Mouse (Mus musculus): ENCODE data around the gene Grik5. TPM values are rescaled to one million over a fixed set of nuclear protein-coding genes. Genes with fewer than 3 reads are reported as not detected.
"Not testable (repeated sequence)": the region's sequence is repeated elsewhere in the genome, so short reads cannot be mapped to it uniquely, and the experiment has no call there.

The Grik5 gene
- polyA plus RNA-seq, 1 experiment = 211 TPM

GRCm38 (mm10) chr7:25082510-25082909 is 10.4 kb upstream of the Grik5 start:
- DNase-seq (ENCODE audit: extremely low spot score in 1 of 2, low spot score in 1 of 2) = peak in 1 of 2 experiments; percentile 70

DNA sequence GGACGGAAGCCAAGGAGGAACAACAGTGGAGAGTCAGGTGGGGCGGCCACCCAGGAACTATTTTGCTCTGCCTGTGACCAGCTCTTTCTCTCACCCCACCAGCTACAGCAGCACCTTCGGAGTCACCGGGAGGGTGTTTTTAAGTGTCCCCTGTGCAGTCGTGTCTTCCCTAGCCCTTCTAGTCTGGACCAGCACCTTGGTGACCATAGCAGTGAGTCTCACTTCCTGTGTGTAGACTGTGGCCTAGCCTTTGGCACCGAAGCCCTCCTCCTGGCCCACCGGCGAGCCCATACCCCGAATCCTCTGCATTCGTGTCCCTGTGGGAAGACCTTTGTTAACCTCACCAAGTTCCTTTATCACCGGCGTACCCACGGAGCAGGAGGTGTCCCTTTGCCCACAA is 8.3 kb upstream of the Grik5 start:
- no peak for DNase-seq (ENCODE audit: extremely low spot score in 1 of 2, low spot score in 1 of 2)

GRCm38 (mm10) chr7:25079496-25080026 is 7.4 kb upstream of the Grik5 start:
- no peak for DNase-seq (ENCODE audit: extremely low spot score in 1 of 2, low spot score in 1 of 2)

GRCm38 (mm10) chr7:25077414-25077755 is 5.2 kb upstream of the Grik5 start:
- no peak for DNase-seq (ENCODE audit: extremely low spot score in 1 of 2, low spot score in 1 of 2)

- peak; percentile 98 to 99 for DNase-seq (ENCODE audit: extremely low spot score in 1 of 2, low spot score in 1 of 2)
Observed at GRCm38 (mm10) chr7:25076663-25077413, 4.7 kb upstream of the Grik5 start.

GRCm38 (mm10) chr7:25076296-25076662 is 4.1 kb upstream of the Grik5 start:
- DNase-seq (ENCODE audit: extremely low spot score in 1 of 2, low spot score in 1 of 2) = no peak

DNA sequence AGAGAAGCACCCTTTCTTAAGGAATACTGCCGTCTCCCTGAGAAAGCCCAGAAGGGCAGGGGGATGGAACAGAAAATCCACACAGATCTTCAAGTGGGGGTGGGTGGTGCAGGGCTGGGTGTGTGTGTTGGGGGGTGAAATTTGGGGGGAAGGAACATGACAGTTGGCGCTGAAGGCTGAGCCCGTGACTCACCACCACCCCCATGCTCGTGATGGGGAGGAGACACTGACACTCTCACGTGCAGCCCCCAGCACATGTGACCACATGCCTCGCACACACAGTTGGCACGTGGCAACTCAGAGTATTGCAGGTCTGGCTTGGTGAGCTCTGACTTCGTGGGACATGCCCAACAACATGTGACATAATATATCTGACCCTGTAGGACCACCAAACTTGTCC is 1.8 kb upstream of the Grik5 start:
- DNase-seq (ENCODE audit: extremely low spot score in 1 of 2, low spot score in 1 of 2) = peak; percentile 69 to 79

DNA sequence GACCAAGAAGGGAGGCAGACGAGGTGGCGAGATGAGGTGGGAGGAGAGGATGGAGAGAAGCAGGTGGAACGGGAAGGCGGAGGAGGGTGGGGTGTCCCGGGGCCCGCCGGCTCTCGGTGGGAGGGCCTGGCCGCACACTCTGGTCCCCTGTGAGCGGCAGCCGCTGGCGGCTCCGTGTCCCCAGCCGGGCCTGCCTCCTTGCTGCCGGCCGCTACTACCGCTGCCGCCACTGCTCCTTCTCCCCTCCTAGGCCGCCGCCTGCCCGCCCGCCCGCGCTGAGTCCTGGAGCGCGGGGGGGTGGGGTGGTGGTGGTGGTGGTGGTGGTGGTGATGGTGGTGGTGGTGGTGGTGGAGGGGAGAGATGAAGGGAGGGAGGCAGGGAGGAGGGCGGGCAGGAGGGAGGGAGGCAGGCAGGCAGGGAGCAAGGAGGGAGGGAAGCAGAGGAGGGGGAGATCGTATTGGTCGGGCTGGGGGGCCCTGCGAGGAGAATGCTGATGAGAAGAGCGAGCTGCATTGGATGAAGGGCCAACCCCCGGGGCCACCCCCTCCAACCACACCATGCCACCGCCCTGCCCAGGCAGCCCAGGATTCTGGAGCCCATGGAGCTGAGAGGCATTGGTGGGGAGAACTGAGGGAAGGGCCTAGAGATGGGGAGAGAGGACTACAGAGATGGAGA is 707 bp upstream of the Grik5 start:
- DNase-seq (ENCODE audit: extremely low spot score in 1 of 2, low spot score in 1 of 2) = peak in 1 of 2 experiments; percentile 66

- peak; percentile 74 to 84 for DNase-seq (ENCODE audit: extremely low spot score in 1 of 2, low spot score in 1 of 2)
Observed at GRCm38 (mm10) chr7:25068724-25069123, 3.4 kb downstream of the Grik5 start.

DNA sequence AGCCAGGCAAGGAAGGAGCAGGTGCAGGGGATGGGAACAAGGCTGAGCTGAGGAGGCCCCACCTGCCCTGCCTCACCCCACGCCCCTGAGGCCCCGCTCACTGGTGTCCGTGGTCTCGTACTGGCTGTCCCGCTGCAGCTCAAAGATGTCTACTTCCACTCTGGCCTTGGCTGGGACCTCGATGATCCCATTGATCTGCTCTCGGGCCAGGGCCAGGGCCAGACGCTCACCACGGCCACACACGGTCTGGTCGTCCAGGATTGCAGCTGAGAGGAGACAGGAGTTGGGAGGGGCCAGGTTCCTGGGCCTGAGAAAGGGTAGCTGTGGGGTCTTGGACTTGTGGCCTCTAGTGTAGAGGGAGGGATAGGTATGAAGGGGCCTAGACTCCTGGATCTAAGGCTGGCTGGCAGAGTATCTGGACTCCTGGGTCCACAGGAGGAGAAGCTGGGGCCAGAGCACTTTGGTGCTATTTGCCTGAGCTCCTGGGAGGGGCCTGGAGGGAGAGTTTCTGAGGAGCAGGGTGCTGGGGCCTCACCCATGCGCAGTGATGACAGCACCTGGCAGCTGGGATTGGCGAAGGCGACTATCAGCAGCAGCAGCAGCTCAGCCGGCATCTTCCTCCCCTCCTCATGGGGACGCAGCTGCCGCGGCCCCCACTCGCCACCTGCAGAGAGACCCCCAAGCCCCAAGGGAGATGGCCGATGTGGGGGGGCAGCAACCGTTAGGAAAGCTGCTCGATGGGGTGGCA is 4.1 kb downstream of the Grik5 start:
- no peak for DNase-seq (ENCODE audit: extremely low spot score in 1 of 2, low spot score in 1 of 2)

DNA sequence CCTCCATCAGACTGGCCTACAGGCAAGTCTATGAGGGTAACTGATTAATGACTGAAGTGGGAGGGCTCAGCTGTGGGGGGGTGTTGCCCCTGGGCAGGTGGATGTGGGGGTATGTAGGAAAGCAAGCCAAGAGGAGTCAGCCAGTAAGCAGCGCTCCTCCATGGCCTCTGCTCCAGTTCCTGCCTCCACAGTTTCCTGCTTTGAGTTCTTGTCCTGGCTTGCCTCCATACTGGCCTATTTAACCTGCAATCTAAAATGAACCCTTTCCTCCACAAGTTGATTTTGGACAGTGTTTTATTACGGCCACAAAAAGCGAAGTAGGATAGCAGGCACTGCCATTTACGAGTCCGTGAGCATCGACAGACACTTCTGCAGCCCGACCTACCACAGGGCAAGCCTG is 4.8 kb downstream of the Grik5 start:
- DNase-seq (ENCODE audit: extremely low spot score in 1 of 2, low spot score in 1 of 2) = no peak

- peak; percentile 79 to 80 for DNase-seq (ENCODE audit: extremely low spot score in 1 of 2, low spot score in 1 of 2)
Observed at GRCm38 (mm10) chr7:25063900-25064299, 8.2 kb downstream of the Grik5 start.

DNA sequence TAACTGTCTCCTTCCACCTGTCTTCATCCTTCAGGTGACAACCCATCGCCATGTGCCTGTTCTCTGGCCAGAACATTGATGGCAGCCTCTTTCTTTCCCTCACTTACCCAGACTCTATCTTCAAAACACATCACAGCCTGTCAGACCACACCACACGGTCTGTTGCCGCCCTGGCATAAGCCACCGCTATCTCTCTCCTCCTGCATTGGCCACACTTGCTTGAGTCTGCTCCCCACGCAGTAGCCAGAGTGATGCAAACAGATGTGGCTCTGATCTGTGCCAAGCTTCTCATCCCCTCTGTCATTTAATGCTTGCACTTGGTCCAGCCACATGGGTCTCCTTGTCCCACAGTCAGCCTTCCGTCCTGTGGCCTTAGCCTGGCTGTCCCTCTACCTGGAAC is 8.8 kb downstream of the Grik5 start:
- no peak for DNase-seq (ENCODE audit: extremely low spot score in 1 of 2, low spot score in 1 of 2)

GRCm38 (mm10) chr7:25058836-25059235 is 13.3 kb downstream of the Grik5 start:
- DNase-seq (ENCODE audit: extremely low spot score in 1 of 2, low spot score in 1 of 2) = no peak

GRCm38 (mm10) chr7:25058394-25058793 is 13.8 kb downstream of the Grik5 start:
- DNase-seq (ENCODE audit: extremely low spot score in 1 of 2, low spot score in 1 of 2) = no peak

- DNase-seq (ENCODE audit: extremely low spot score in 1 of 2, low spot score in 1 of 2) = no peak
Observed at GRCm38 (mm10) chr7:25057888-25058287, 14.3 kb downstream of the Grik5 start.

- DNase-seq (ENCODE audit: extremely low spot score in 1 of 2, low spot score in 1 of 2) = no peak
Observed at GRCm38 (mm10) chr7:25056951-25057350, 15.2 kb downstream of the Grik5 start.

DNA sequence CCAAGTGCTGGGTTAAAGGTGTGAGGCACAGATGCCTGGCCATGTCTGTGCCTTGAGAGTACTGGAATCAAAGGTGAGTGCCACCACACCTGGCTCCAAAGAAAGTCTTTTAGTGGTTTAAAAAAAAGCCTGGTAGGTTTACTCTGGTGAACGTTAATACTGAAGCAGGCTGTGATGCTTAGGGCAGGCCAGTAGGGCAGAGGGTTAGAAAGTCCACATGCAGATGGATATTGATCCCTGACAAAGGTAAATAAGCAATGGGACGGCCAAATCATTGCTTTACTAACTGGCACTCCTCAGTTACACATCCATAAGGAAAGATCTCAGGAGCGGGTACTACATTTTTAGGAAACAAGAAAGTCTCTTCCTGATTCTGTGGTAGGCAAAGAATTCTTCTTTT is 19.6 kb downstream of the Grik5 start:
- DNase-seq (ENCODE audit: extremely low spot score in 1 of 2, low spot score in 1 of 2) = no peak

GRCm38 (mm10) chr7:25049295-25049930 is 22.7 kb downstream of the Grik5 start:
- peak in 1 of 2 experiments; percentile 72 for DNase-seq (ENCODE audit: extremely low spot score in 1 of 2, low spot score in 1 of 2)

- DNase-seq (ENCODE audit: extremely low spot score in 1 of 2, low spot score in 1 of 2) = peak; percentile 63 to 73
Observed at GRCm38 (mm10) chr7:25047363-25047762, 24.8 kb downstream of the Grik5 start.

- DNase-seq (ENCODE audit: extremely low spot score in 1 of 2, low spot score in 1 of 2) = not testable (repeated sequence)
Observed at GRCm38 (mm10) chr7:25044599-25044998, 27.5 kb downstream of the Grik5 start.

All from frontal cortex, adult 2 months (tissue).